Mouse (Mus musculus) ovary, postnatal 10 days (tissue): ENCODE measurements around the gene Psen2.

ENCODE experiments used
- DNase-seq: peaks from one replicate; pipeline ENCODE4 v3.0.0; 2022; ENCODE audit warnings: low spot score

Psen2 gene

DNA sequence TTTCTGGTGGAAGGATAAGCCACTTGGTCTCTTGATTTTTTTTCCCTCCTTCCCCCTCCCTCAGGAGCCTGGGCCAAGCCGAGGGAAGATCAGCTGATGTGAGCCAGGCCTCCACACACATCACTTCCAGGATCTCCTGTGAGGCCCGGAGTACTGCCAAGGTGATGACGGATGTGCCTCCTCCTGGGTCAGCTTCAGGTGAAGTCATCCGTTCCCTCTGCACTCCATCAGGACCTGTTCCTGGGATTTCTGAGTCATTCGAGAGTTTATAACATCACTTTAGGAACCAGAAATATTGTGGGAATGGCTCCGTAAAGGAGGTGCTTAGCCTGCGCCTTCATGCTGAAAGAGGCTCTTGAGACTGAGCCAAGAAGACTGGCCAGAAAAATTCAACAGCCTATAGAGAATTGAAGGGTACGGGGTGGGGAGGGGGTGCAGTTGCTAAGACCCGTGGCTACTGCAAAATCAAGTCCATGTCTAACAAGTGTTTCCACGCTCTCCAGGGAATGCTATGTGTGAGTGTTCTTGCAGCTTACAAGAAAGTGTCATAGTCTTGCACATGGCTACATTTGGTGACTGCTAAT is 11.6 kb upstream of the Psen2 start:
- no peak for DNase-seq

DNA sequence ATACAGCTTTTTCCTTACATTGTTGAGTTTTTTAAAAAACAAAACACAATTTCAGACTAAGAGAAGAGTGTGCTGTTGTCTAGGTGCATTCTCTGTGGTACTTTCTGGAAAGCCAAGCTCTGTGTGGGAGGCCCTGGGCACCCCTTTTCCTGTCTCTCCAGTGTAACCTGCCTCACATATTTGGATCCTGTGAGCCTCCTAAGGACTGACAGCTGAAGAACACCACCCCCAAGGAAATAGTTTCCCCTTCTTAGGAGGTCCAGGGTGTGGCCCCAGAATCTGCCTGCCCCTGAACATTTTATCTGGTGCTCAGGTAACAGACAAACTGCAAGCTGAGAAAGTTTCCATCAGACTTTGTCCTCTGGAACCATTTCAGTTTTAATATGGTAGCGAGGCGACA is 5.8 kb upstream of the Psen2 start:
- DNase-seq, result no peak

DNA sequence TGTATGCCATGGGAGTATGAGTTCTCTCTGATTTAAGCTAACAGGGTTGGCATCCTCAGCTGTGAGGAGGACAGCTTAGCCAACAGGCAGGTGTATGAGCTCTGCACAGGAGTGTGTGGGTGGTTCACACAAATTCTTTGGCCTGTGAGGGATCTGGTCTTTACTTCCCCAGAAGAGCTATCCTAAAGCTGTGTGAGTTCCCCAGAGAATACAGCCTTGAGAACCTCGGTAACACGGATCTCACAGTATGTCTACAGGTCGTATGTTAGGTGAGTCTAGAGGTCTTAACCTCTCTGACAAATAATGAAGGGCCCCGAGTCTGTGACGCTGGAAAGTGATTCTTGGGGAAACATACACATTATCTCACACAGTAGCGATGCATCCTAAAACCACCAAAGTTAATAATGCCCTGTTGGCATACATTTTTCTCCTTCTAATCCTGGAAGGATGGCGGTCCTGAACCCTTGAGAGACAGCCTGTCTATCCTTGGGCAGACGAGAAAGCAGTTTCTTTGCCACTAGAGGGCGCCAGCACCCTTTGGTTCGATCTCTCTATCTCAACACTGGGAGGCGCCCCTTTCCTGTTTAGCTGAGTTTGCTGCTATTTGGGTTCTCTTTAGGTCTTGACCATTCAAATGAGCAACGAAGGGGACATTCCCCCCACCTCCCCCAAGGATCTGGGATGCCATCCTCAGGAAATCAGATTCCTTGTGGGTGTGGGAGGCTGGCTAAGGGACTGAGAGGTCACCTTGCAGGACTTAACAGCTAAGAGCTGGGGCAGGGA is 5.2 kb upstream of the Psen2 start:
- DNase-seq, result peak; percentile 81

DNA sequence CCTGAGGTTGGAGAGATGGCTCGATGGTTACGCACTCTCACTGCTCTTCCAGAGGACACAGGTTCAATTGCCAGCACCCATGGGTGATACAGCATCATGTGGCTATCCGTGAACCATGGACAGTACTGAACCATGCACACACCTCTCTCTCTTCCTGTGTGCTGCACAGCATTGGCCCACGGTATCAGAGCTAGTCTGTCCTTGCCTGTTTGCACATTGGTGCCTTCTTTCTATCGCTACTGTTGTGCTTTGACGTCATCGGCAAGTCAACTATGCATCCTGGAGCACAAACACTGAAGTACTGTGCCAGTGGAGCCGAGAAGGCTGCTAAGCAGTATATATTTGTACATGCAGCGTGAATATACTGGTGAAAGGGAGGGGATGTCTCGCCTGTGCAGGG is 3.9 kb upstream of the Psen2 start:
- DNase-seq, result no peak

DNA sequence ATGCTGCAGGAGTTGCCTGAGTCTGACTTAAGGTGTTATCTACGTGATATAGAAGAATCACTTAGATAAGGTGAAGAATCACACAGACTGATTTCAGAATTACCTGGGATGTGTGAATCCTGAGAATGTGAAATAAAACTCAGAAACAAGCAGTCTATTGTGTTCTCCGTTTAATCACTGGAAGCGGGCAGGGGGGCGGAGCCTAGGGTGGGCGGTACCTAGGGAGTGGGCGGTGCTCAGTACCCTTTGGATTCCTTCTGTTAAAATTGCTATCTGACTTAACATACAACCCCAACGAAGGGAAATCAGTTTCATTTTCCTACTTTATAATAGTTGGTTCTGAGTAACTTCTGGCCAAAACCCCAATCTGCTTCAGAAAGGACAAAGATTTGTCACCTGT is 2.2 kb upstream of the Psen2 start:
- no peak for DNase-seq

DNA sequence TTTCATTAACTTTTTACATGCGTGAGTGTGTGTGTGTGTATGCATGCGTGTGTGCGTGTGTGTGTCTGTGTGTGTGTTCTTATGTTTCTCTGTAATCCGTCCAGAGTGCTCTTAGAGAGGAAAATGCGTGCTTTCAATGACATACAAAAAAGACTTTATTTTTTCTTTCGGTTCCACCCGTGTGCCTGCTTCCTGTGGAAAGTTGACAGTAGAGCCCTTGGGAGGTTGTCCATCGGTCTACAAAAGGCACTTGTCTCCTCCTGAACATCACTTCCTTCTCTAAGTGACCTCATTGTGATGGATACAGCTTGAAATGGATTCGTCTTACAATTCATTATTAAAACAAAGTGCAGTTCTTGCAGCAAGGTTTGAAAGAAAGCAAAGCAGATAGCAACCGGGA is 1.6 kb upstream of the Psen2 start:
- no peak for DNase-seq

DNA sequence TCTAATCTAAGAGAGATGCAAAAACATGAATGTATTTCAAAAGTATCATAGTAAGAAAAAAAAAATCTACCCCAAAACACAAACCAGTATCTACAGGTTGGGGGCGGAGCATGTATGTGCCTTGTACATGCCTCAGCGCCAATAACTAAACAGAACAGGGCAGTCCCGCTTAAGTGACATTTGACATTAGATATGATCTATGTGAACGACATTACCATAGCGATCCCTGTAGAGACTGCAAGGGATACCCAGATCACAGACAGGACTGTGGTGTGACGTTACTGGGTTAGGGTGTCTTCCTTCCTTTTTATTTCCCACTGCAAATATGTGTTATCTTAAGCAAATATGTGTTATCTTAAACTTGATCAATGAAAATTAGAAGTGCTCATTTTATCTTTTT is 1.2 kb upstream of the Psen2 start:
- DNase-seq, result no peak

DNA sequence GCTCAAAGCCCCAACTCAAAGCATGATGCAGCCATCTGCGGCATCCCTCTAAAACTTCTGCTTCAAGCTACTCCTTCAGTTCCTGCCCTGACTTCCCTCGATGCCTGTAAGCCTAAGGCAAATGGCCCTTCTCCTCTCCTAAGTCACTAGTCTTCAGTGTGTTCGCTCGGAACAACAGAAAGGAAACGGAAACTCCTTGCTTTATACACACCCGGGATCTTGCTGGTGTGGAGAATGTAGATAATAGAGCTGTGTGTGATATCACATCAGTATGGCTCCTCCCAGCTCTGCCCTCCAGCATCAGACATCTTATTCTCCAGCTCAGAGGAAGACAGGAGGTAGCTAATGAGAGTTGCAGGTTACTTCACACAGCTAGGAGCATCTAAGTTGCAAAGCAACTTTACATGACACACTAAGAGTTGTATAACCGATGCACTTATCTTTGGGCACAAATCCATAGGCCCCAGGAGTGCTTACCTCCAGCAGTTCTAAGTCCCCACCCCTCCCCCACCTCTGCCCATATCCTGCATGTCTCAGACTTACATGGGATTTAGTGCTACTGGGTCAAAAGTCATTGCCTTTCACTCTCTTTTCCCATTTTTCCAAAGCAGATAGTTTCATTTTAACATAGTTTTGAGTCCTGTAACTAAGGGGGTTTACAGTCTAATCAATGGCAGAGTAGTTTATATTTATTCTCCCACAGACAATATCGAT is 1.2 kb downstream of the Psen2 start:
- no peak for DNase-seq

DNA sequence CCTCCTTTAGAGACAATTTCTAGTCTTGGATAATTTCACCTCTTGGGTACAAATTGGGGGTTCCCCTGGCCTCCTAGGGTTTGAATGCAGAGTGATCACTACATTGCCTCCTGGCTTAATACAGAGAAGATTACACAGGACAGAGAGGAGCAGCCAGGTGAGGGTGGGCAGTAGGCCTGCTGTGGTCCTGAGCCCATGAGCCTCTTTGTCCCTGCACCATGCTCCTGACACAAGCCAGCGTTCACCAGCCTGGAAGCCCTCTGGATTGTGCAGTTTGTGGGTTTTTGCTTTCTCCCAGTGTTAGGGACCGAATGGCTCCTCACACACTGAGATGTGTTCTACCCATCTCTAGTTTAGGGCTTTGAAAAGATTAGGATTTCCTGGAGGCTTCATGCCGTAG is 1.8 kb downstream of the Psen2 start:
- no peak for DNase-seq

DNA sequence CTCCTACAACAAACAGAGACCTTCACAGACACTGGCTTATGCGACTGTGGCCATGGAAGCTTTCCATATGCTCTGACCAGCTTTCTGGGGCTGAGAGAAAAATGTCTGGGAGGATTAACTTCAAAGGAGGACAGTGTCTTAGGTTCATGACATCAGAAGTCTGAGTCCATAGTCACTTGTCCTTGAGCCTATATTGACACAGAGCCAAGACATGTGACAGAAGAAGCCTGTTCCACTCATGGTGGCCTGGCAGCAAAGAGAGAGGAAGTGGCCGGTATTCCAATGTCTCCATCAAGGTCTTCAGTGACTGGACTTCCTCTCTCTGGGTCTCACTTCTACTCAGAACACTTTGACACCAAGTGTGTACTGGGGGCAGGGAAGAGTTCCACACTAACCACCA is 2.4 kb downstream of the Psen2 start:
- DNase-seq, result no peak

DNA sequence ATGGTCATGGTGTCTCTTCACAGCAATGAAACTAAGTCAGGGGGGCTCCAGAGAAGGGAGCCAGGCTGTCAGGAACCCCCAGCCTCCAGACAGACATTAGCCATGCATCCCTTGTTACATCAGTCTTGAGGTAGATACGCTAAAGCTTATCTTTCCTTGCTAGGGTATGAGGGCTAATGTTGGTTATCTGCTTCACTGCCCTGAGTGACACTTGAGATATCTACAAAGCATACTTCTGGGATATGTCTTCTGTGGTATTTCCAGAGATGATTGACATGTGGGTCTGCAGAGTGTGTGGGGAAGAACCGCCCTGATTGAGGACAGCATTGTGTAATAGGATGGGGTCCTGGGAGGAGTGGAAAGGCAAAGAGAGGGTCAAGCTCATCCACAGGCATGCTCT is 3.5 kb downstream of the Psen2 start:
- no peak for DNase-seq

DNA sequence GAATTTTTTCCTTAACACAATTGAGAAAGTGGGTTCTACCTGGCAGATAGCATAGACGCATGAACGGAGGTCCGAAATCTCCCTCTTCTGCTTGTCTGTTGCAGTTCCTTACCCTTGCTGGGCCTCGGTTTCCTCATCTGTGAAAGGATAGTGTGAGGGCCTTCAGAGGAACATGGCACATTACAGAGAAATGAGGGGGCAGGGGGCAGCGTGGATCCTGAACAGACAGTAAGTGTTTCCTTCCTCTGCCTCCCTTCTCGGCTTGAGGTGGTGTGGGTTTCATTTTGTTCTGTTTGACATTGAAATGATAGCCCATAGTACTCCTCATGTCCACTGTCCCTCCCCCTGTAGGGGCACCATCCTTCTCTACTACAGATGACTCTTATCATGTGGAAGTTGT is 5.8 kb downstream of the Psen2 start:
- DNase-seq, result no peak

DNA sequence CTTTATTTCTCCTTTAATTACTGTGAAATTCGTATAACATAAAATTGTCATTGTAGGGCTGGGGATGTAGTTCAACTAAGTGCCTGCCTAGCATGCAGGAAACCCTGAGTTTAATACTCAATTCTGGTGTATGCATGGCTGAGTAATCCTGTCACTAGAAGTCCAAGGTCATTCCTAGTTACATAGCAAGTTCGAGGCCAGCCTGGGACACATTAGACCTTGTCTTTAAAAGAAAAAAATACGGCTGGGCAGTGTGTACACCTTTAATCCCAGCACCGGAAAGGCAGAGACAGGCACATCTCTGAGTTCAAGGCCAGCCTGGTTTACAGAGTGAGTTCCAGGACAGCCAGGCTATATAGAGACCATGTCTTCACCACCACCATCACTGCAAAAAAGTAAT is 6.4 kb downstream of the Psen2 start:
- no peak for DNase-seq

DNA sequence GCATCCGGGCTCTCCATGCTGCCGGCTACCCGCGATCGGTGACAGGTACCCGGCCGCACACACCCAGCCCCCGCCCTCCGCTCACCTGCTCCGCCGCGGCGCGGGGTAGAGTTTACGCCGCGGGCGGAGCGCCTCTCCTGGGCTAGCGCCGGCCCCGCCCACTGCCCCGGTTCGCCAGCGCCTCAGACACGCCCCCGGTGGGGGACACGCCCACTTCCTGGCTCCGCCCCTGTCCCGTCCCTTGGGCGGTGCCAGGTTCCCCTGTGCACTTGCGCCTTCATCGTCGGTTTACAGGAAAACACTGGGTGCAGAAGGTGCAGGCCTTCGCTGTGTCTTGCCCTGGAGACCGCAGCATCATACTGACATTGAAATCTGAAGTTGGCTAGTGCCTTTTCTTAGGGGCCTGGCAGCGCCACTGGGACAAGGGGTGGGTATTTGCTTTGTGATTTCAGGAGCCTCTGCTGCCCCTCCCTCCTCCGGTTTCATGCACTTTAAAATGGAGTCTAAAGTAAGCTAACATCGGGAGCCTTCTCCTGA is 7.0 kb downstream of the Psen2 start:
- peak; percentile 92 for DNase-seq

DNA sequence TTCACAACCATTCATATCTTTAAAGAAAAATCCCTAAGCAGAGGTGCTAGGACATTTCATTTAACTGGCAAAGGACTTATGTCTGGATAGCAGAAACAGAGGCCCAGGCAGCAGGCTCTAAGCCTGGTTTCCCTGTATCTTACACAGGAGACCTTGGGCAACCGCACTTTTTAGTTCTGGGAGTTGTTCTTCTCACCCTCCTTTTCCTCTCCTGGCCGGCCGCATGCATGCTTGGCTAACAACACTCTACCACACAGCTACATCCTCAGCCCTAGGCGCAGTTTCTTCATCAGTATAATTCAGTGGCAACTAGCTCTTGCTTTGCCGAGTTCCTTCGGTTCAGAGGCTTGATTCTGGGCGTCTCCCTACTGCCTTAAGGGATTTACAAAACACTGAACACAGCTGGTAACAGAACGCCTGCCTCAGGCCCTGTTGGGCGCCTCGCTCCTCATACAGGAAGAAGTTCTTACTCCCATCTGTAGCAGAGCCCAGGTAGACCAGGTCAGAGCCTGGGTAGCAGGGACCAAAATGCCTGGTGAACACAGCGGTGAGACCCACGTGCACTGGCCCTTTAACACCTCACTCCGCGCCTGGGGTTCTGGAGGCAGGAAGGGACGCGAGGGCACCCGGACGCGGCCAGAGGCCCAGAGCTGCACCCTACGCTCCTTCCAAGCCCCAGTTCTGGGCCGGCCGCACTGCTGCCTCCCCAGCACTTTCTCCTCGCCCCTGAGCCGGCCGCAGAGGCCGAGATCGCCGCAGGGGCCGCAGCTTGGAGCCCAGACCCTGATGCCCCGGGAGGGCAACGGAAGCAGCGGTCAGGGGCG is 7.7 kb downstream of the Psen2 start:
- DNase-seq, result peak; percentile 35

DNA sequence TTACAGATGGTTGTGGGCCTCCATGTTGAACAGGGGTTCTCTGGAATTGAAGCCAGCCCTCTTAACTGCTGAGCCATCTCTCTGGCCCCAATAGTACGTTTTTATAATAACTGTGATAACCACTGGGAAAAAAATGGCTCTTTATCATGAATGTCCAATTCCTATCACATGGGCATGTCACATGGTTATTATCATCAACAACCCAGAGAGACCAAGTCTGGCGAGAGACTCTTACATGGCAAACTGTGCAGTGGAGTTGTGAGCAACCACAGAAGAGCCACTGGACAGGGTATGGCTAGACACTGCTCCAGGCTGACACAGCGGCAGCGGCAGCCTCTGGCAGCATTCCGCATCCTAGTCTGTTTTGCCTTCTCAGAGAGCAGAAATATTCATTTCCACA is 8.9 kb downstream of the Psen2 start:
- no peak for DNase-seq

DNA sequence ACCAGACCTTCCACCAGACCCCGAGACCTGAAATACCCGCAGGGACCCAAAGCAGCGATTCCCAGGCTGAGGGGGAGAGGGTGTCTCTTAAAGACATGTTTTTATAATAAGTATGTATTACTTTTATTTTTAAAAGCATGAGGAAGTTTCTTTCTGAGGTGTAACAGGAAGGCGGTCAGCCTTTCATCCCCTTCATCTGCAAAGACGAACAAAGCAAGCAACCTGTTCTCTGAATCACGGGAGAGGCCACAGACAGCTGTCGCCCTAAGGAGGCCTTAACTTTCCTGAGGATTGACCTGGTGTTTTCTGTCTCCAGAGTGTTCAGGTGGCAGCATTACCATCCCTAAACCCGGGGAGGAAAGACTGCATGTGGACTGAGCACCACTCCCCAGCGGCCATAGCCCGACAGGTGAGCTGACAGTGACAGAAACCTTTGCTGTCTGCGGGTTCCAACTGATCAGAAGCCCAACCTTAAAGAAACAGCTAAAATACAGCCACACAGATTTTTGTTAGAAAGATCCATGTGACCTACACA is 10.5 kb downstream of the Psen2 start:
- no peak for DNase-seq

DNA sequence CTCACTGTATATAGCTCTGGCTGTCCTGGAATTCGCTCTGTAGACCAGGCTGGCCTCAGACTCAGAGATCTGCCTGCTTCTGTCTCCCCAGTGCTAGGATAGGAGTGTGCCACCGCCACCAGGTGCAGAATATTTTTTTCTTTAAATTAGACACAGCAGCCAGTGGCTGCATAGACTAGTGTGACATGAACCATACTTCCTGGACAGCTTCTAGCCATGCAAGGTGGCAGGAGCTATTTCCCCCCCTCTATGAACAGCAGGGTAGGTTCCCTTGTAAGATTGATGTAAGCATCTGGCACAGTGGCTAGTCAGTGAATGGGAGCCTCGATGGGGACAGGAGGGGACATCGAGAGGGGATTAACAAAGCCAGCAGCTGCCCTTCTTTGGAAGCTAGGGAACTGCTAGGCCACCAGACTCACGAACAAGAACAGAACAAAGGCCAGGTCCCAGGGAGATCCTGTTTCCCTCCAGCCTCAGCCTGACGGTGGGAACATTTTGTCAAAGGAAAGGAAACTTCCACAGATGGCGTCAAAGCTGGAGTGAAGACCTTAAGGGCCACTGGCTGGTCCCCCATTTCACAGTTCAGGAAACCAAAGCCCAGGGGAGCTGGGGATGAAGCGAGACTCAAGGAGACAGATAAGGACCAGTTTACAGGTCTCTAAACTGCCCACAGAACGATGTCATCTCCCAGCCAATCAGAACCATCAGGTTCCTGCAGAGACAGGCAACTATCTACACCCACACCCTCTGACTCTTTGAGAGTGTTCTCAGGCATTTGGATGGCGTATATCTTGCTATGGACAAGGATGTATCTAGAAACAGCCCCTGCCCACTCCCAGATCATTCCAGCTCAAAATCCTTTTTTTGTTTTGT is 11.8 kb downstream of the Psen2 start:
- no peak for DNase-seq

DNA sequence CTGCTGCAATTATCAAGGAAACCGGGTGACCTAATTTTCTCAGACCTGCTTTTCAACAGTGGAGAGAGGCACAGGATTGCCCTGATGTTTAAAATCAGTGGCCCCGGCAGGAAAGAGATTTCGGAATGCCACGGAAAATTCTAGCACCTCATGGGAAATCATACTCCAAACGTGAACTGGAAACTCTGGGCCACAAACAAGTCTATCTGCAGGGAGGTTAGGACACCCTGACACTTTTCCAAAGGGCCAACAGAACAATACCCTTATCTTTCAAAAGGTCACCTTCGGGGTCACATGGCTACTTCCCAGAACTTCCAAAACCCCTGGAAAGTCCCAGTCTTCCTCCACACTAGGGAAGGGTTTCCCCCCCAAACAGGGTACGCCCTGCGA is 12.8 kb downstream of the Psen2 start:
- no peak for DNase-seq

DNA sequence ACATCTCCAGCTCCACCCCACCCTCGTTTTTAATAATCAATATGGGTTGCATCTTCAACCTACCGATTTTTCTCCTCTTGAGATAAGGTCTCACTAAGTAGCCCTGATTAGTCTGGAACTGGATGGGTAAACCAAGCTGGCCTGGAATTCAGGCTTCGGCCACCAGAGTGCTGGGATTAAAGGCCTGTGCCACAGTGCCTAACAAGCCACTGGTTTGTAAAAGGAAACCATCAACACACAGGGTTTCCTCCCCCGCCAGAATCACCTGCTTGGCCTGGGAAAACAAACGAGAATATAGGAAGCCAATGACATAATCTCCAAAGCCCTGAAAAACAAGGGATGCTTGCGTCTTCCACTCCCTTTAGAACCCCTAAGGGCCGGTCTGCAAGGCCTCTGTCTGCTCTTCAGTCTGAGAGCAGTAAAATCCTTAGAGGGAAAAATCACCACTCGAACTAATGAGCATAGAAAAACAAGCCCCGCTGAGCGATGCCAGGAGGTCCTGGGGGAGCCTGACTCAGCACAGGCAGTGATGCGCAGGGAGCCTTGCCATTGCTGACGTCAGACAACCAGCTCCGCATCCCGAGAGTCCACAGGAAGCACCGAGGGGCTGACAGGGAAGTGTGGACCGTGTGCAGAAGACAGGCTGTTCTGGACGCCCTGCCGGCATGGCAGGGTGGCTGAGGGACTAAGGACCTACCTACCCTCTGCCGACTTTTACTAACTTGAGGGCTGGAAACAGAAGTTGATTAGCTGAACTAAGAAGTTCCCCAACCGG is 13.4 kb downstream of the Psen2 start:
- no peak for DNase-seq
